Mouse (Mus musculus): ENCODE results near the gene D030056L22Rik.

- TF ChIP-seq POLR2A (IDR thresholded peaks at IDR 0.05; ENCODE audit: low read depth, low read length) (no peak), CTCF (IDR thresholded peaks at IDR 0.05; ENCODE audit: borderline replicate concordance, insufficient read depth, low read length) (no peak)
Observed at GRCm38 (mm10) chr19:18739146-18739545, 26.2 kb downstream of the D030056L22Rik start.
